Mouse (Mus musculus) heart, adult 2 months (tissue): ENCODE measurements at regions not wholly inside any gene's neighbourhood (a gene's known extent, or its start where the extent isn't known, plus 50 kb on each side); places are given as distances from the start of the nearest gene placed in this dataset.

ENCODE experiments used
- CTCF ChIP-seq: fragments of 200-600 bp; IDR thresholded peaks from 2 replicates; pipeline ENCODE4 v1.8.1; 2022; ENCODE audit warnings: antibody characterized with exemption, mild to moderate bottlenecking, moderate library complexity
- EP300 ChIP-seq: fragments of 200-500 bp; IDR thresholded peaks from 2 replicates; pipeline ENCODE4 v1.6.1; 2011; ENCODE audit warnings: low read depth, low read length, control low read depth; ENCODE audit not compliant: insufficient read depth
- POLR2A ChIP-seq: fragments of 200-500 bp; IDR thresholded peaks from 2 replicates; pipeline ENCODE4 v1.6.1; 2011; ENCODE audit warnings: mild to moderate bottlenecking, low read depth, low read length, control low read depth; ENCODE audit not compliant: insufficient read depth

DNA sequence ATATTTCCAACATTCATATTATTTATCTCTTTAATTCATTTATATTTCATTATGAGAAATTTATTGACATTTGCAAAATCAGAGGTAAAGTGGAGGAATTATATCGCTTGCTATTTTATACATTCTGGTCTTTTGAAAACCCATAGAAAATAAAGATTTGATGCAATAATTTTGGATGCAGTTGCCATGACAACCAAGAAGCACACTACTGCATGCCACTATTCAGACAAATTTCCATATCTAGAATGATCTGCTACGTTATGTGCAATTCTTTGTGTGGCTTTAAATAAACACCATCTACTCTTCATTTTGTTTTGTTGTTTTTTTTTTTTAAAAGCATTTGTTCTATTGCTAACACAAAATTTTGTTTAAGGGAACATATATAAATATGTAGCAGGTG, 474.4 kb downstream of the Pcdh18 start:
- TF ChIP-seq EP300 (no peak), POLR2A (no peak), CTCF (no peak)
